Mouse (Mus musculus): ENCODE measurements around the gene Zfp786. TPM values are rescaled to one million over a fixed set of nuclear protein-coding genes. Genes with fewer than 3 reads are reported as not detected.

Gene Zfp786
- not detected for total RNA-seq (2023)

DNA sequence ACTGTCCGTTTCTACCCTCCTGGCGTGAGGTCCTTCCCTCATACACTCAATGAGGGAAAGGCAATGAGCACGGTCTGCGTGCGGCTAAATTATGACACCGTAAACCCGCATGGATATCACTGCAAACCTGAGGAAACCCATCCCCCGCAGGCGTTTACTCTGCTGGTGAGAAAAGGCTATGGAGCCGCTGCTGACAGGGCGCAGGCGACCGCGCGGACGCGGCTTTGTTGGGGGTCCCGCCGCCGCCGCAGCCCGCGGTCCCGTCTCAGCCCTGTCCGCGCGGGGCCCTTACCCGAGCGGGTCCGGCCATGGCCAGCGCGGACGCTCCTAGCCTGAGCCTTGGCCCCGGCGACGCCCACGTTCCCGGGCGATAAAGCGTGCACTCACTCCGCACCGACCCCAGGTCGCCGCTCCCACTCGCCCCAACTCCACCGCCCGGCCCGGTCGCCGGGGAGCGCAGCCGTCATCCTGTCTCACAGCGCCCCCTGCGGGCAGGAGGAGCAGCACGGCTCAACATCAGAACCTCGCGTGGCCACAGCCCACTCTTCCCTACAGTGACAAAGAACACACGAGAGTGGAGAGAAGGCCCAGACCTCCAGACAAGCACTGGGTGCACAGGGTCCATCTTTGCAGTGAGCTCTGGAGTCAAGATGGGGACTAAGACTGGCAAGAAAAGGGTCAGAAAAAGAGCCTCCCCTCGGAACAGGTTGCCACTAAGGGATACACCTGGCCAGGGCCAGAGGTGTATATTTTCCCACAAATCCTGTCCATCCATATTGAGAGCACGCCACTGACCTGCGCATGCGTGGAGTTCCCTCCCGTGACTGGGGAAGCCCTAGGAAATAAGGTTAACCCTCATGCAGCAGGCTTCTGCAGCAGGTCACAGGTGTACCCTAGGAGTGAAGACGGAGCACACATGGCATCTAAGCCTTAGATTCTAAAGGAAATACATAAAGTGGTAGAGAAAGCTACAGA is at the start of gene Zfp786:
Gene Zfp786, minus strand, starts transcription at position 764 of the 975 bp plus-strand sequence.

DNA sequence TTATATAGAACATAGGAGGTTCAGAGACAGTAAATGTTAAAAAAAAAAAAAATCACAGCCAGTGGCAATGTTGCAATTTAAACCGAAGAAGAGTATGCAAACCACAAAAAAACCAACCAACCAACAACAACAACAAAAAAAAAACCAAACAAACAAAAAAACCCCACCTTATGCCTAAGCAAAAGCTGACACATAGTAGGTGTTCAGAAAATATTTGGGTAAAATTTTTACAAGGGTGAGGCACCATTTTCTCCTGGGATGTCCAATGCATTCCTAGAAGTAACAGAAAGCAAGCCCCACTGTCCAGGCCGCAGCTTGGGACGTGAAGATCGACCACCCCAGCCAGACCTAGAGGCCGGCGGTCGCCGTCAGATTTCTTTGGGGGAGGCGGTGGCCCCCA is 46.4 kb upstream of the Zfp786 start, which contains the start of gene Zfp282:
Gene Zfp282, plus strand, starts transcription at position 147 of the 400 bp plus-strand sequence.

DNA sequence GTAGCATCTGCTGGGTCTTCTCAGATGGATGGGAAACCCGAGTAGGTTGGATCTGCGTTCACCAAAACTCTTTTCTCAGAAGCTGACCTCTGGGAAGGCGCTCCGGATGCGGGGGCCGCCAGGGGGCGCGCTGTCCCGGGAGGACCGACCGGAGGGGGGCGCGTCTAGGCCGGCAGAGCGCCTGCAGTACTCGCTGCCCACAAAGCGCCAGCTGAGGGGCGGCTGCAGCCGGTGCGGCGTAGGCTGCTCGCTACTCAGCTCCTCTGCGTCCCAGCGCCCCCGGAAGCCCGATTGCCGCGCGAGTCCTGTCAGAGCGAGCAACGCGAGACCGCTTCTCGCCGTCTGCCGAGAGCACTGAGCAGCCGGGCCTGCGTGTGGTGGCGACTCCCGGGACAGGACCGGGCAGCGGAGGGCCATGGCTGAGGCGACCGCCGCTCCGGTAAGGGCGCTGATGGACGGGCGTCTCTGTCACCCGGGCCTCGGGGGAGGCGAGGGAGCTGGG is 4.9 kb upstream of the Zfp786 start, which contains the start of gene Zfp398:
Gene Zfp398, plus strand, starts transcription at position 180 of the 502 bp plus-strand sequence.

DNA sequence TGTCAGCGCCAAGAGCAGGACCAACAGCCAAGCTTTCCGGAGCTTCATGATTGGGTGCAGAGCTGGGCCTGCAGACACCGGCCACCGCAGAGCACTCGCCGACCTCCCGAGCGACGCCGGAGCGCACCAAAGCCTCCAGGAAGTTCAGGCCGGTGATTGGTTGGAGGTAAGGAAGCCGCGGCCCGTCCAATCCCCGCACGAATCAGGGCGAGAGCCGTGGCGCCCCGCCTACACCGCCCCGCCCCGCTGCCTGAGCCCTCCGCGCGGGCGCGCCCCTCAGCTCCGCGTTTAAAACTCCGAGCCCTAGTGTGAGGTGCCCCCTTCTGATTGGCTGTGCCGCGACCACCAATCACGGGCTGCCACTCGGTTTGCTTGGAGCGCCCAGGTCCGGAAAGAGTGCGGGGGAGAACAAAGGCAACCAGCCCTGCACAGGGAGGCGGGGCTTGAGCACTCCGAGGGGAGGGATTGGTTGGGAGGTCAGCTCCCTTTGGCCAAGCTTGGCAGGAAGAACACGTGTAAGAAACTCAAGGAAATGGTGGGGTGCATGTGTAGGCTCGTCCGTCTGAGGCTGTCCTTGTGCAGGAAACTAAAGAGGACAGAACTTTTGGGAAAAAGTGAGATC is 17.3 kb downstream of the Zfp786 start, which contains the start of gene Pdia4:
Gene Pdia4, minus strand, starts transcription at position 174 of the 622 bp plus-strand sequence.

Other genes starting within 250 kb of the Zfp786 start
- gene Ezh2, start 235.5 kb downstream of the Zfp786 start, total RNA-seq (2023): 10 to 100 TPM; 22.3 to 23.2 TPM
- gene Pdia4, start 17.4 kb downstream of the Zfp786 start, total RNA-seq (2023): 10 to 100 TPM; 73.4 to 78.7 TPM
- gene Zfp398, start 4.8 kb upstream of the Zfp786 start, total RNA-seq (2023): 10 to 100 TPM; 13.4 to 15.5 TPM
- gene Zfp282, start 46.3 kb upstream of the Zfp786 start, total RNA-seq (2023): 10 to 100 TPM; 12.4 to 13.8 TPM
- 10 to 100 TPM; 19.7 to 22.0 TPM for gene Zfp212, start 89.6 kb upstream of the Zfp786 start, total RNA-seq (2023)
- gene Zfp956, start 122.5 kb upstream of the Zfp786 start, total RNA-seq (2023): 1 to 10 TPM; 6.8 to 6.9 TPM
- 10 to 100 TPM; 16.1 to 23.3 TPM for gene Zfp777, start 218.0 kb upstream of the Zfp786 start, total RNA-seq (2023)